Mouse (Mus musculus): ENCODE data around the gene Oas1a.
"Not testable (repeated sequence)": the region's sequence is repeated elsewhere in the genome, so short reads cannot be mapped to it uniquely, and the experiment has no call there.

DNA sequence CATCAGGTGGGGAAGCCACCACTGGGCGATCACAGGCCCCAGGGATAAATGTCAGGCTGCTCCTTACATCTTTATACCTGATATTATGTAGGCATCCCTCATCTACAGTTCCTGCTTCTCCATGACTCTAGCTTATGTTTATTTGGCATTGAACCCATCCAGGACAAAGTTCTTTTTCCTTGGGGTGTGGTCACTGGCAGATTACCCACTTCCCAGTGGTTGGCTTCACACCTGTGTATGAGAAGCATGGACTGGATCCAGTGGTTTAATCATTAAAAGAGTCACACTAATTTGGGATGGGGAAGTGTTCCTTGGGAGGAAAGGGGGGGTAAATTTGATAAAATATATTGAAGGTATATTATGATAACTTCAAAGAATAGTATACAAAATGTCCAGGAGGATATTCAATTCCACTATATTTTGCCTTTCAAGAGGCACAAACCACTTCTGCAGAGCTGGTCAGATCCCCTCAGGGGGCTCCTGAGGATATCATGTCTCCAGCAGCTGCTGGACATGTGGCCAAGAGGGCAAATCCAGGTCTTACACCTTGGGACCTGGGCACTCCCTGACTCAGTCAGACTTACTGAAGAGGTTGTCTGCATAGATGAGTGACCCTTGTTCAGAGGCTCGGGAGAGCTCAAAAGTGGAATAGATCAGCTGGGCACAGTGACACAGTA lies 15.6 kb downstream of the Oas1a start:
- TF ChIP-seq CTCF (IDR thresholded peaks at IDR 0.05; ENCODE audit: low read depth, low read length); POLR2A (IDR thresholded peaks at IDR 0.05; ENCODE audit: borderline replicate concordance, low read depth, low read length): not testable (repeated sequence)

All from bone marrow macrophage, adult 2 months (primary cell).